Mouse (Mus musculus) liver, embryonic 11.5 days (tissue): Measurements from ENCODE around the gene Atp6v1b1. TPM values are rescaled to one million over a fixed set of nuclear protein-coding genes. Genes with fewer than 3 reads are reported as not detected.

Experiments used
- ATAC-seq: fragments of 200-750 bp; cut with Nextera tagmentation; replicated peaks from 2 replicates; pipeline ENCODE4 v1.8.0; 2017; ENCODE audit warnings: moderate number of reproducible peaks, mild to moderate bottlenecking, moderate TSS enrichment, moderate library complexity; ENCODE audit not compliant: low FRiP score
- DNase-seq: peaks from one replicate; pipeline ENCODE4 v3.0.0-alpha.2; 2017; ENCODE audit warnings: low spot score
- H3K27ac ChIP-seq: fragments of 300-500 bp; sonication (generic); 2 replicates; pipeline ENCODE4 v1.5.1; 2014; ENCODE audit warnings: mild to moderate bottlenecking, low read depth, low read length, control low read depth
- H3K27me3 ChIP-seq: fragments of 300-500 bp; sonication (generic); replicated peaks from 2 replicates; pipeline ENCODE4 v1.6.1; 2014; ENCODE audit warnings: low read length, mixed read lengths; ENCODE audit not compliant: control insufficient read depth, insufficient read depth
- H3K36me3 ChIP-seq: fragments of 300-500 bp; sonication (generic); 2 replicates; pipeline ENCODE4 v1.6.1; 2014; ENCODE audit warnings: mild to moderate bottlenecking, low read length, moderate library complexity, mixed read lengths; ENCODE audit not compliant: control insufficient read depth, insufficient read depth
- H3K4me1 ChIP-seq: fragments of 300-500 bp; sonication (generic); replicated peaks from 2 replicates; pipeline ENCODE4 v1.6.1; 2014; ENCODE audit warnings: low read length, mixed read lengths; ENCODE audit not compliant: control insufficient read depth, insufficient read depth
- H3K4me2 ChIP-seq: fragments of 300-500 bp; sonication (generic); 2 replicates; pipeline ENCODE4 v1.6.1; 2014; ENCODE audit warnings: mild to moderate bottlenecking, control low read depth, moderate library complexity
- H3K4me3 ChIP-seq: fragments of 300-500 bp; sonication (generic); 2 replicates; pipeline ENCODE4 v1.5.1; 2014; ENCODE audit warnings: low read depth, low read length, control low read depth
- H3K9ac ChIP-seq: fragments of 300-500 bp; sonication (generic); 2 replicates; pipeline ENCODE4 v1.6.1; 2014; ENCODE audit warnings: low read depth, low read length, control low read depth
- H3K9me3 ChIP-seq: fragments of 300-500 bp; sonication (generic); 2 replicates; pipeline ENCODE4 v1.6.1; 2016; ENCODE audit warnings: low read length, inconsistent platforms, mixed read lengths; ENCODE audit not compliant: control insufficient read depth
- WGBS: fragments of 180-500 bp; shearing (Covaris S2); extraction: QIAGEN DNeasy Blood & Tissue Kit; methylation state at CpG from one replicate; pipeline ENCODE4 v1.1.7; 2014; 5-methylcytosine and 5-hydroxymethylcytosine counted together
- polyA plus RNA-seq: library from polyadenylated mRNA; unstranded; fragments of >200 nt; fragmentation: Nextera tagmentation; extraction: Ambion mirVana; gene quantifications from 2 replicates; pipeline ENCODE4 v1.2.1, GENCODE M21; 2014

Gene Atp6v1b1
- polyA plus RNA-seq, 1 experiment from 2014 or later, result not detected

- Histone ChIP-seq H3K9ac (no peak overlapping the region), H3K4me1 (no peaks in the 10 kb centered on the region), H3K4me3 (no peak overlapping the region), H3K27ac (no peak overlapping the region), H3K9me3 (peaks cover 3% of the 10 kb centered on the region; the same call in 1 of the 2 replicates), H3K36me3 (no peaks in the 10 kb centered on the region), H3K4me2 (no peak overlapping the region), H3K27me3 (peaks cover 3% of the 10 kb centered on the region; the same call in 1 of the 2 replicates)
- DNase-seq (peak; percentile 68), ATAC-seq (no peak)
- 25% methylated on average over 5 of the region's 5 CpGs for WGBS
Observed at GRCm38 (mm10) chr6:83731128-83731527, 11.7 kb upstream of the Atp6v1b1 start.

- H3K27ac ChIP-seq, result no peak overlapping the region
- H3K4me2 ChIP-seq, result no peak overlapping the region
- no peaks in the 10 kb centered on the region for H3K4me1 ChIP-seq
- 22% methylated on average over 13 of the region's 13 CpGs for WGBS
- no peaks in the 10 kb centered on the region for H3K36me3 ChIP-seq
- H3K4me3 ChIP-seq, result no peak overlapping the region
- no peaks in the 10 kb centered on the region; the same call in 1 of the 2 replicates for H3K27me3 ChIP-seq
- H3K9me3 ChIP-seq, result peaks cover 3% of the 10 kb centered on the region
- no peak overlapping the region for H3K9ac ChIP-seq
- ATAC-seq, result no peak
- no peak for DNase-seq
Observed at GRCm38 (mm10) chr6:83737311-83737710, 5.5 kb upstream of the Atp6v1b1 start.

- 68% methylated on average over 6 of the region's 6 CpGs for WGBS
- H3K36me3 ChIP-seq, result no peaks in the 10 kb centered on the region
- no peak overlapping the region for H3K4me3 ChIP-seq
- H3K9ac ChIP-seq, result no peak overlapping the region
- ATAC-seq (no peak), DNase-seq (no peak)
- H3K9me3 ChIP-seq, result peaks cover 3% of the 10 kb centered on the region
- H3K4me1 ChIP-seq, result no peaks in the 10 kb centered on the region
- no peak overlapping the region for H3K4me2 ChIP-seq
- H3K27ac ChIP-seq, result no peak overlapping the region
- no peaks in the 10 kb centered on the region; the same call in 1 of the 2 replicates for H3K27me3 ChIP-seq
Observed at GRCm38 (mm10) chr6:83738596-83738995, 4.2 kb upstream of the Atp6v1b1 start.

GRCm38 (mm10) chr6:83743212-83743611 lies 422 bp downstream of the Atp6v1b1 start:
- H3K36me3 ChIP-seq, result no peaks in the 10 kb centered on the region
- H3K9ac ChIP-seq, result no peak overlapping the region
- no peaks in the 10 kb centered on the region; the same call in 1 of the 2 replicates for H3K9me3 ChIP-seq
- H3K27me3 ChIP-seq, result peaks cover 4% of the 10 kb centered on the region
- WGBS, result 53% methylated on average over 5 of the region's 5 CpGs
- no peak overlapping the region for H3K4me3 ChIP-seq
- H3K27ac ChIP-seq, result no peak overlapping the region
- DNase-seq, result no peak
- ATAC-seq, result no peak
- no peak overlapping the region for H3K4me2 ChIP-seq
- no peaks in the 10 kb centered on the region for H3K4me1 ChIP-seq

GRCm38 (mm10) chr6:83744126-83744525 lies 1.3 kb downstream of the Atp6v1b1 start:
- H3K4me2 ChIP-seq, result no peak overlapping the region
- DNase-seq (no peak), ATAC-seq (no peak)
- H3K4me3 ChIP-seq, result no peak overlapping the region
- no peaks in the 10 kb centered on the region for H3K4me1 ChIP-seq
- WGBS, result 70% methylated on average over 5 of the region's 5 CpGs
- peaks cover 4% of the 10 kb centered on the region for H3K27me3 ChIP-seq
- H3K9ac ChIP-seq, result no peak overlapping the region
- no peaks in the 10 kb centered on the region for H3K36me3 ChIP-seq
- H3K27ac ChIP-seq, result no peak overlapping the region
- H3K9me3 ChIP-seq, result no peaks in the 10 kb centered on the region; the same call in 1 of the 2 replicates

- WGBS, result 47% methylated on average over 5 of the region's 5 CpGs
- Histone ChIP-seq H3K4me3 (no peak overlapping the region), H3K4me2 (no peak overlapping the region), H3K9me3 (no peaks in the 10 kb centered on the region; the same call in 1 of the 2 replicates), H3K27ac (no peak overlapping the region), H3K27me3 (peaks cover 4% of the 10 kb centered on the region), H3K9ac (no peak overlapping the region), H3K36me3 (no peaks in the 10 kb centered on the region), H3K4me1 (no peaks in the 10 kb centered on the region)
- ATAC-seq, result no peak
- DNase-seq, result no peak
Observed at GRCm38 (mm10) chr6:83744557-83744956, 1.8 kb downstream of the Atp6v1b1 start.

GRCm38 (mm10) chr6:83745466-83745865 lies 2.7 kb downstream of the Atp6v1b1 start:
- H3K4me1 ChIP-seq, result no peaks in the 10 kb centered on the region
- no peaks in the 10 kb centered on the region for H3K36me3 ChIP-seq
- H3K27me3 ChIP-seq, result peaks cover 4% of the 10 kb centered on the region
- no peak for ATAC-seq
- no peak overlapping the region for H3K9ac ChIP-seq
- H3K4me2 ChIP-seq, result no peak overlapping the region
- no peaks in the 10 kb centered on the region; the same call in 1 of the 2 replicates for H3K9me3 ChIP-seq
- 50% methylated on average over 2 of the region's 2 CpGs for WGBS
- no peak overlapping the region for H3K4me3 ChIP-seq
- DNase-seq, result no peak
- no peak overlapping the region for H3K27ac ChIP-seq

- Histone ChIP-seq H3K27ac (no peak overlapping the region), H3K4me3 (no peak overlapping the region), H3K4me2 (no peak overlapping the region), H3K9me3 (no peaks in the 10 kb centered on the region), H3K4me1 (no peaks in the 10 kb centered on the region), H3K36me3 (no peaks in the 10 kb centered on the region), H3K9ac (no peak overlapping the region), H3K27me3 (peaks cover 26% of the 10 kb centered on the region)
- ATAC-seq (no peak), DNase-seq (no peak)
- WGBS, result 64% methylated on average over 3 of the region's 3 CpGs
Observed at GRCm38 (mm10) chr6:83749286-83749685, 6.5 kb downstream of the Atp6v1b1 start.

- ATAC-seq, result 0 out of 2 replicates have a peak, but pooled peaks have one; percentile 41
- H3K4me2 ChIP-seq, result 0 out of 2 replicates have a peak overlapping the region, but pooled peaks have one; percentile 21
- H3K9me3 ChIP-seq, result no peaks in the 10 kb centered on the region
- no peaks in the 10 kb centered on the region for H3K4me1 ChIP-seq
- 9% methylated on average over 11 of the region's 11 CpGs for WGBS
- no peak overlapping the region for H3K27ac ChIP-seq
- DNase-seq, result peak; percentile 64
- no peak overlapping the region for H3K4me3 ChIP-seq
- peaks cover 26% of the 10 kb centered on the region for H3K27me3 ChIP-seq
- H3K9ac ChIP-seq, result no peak overlapping the region
- H3K36me3 ChIP-seq, result no peaks in the 10 kb centered on the region
Observed at GRCm38 (mm10) chr6:83750171-83750684, 7.4 kb downstream of the Atp6v1b1 start.
